Mouse (Mus musculus): ENCODE measurements at regions not wholly inside any gene's neighbourhood (a gene's known extent, or its start where the extent isn't known, plus 50 kb on each side); places are given as distances from the start of the nearest gene placed in this dataset.

GRCm38 (mm10) chr6:50713297-50713696 lies 59.1 kb upstream of the Npvf start:
- no peak for DNase-seq (ENCODE audit: low spot score)

- no peak for DNase-seq (ENCODE audit: low spot score)
Observed at GRCm38 (mm10) chr6:50718631-50719030, 64.4 kb upstream of the Npvf start.

GRCm38 (mm10) chr6:50720346-50720745 lies 66.1 kb upstream of the Npvf start:
- DNase-seq (ENCODE audit: low spot score) = no peak

GRCm38 (mm10) chr6:50725640-50726039 lies 71.4 kb upstream of the Npvf start:
- no peak for DNase-seq (ENCODE audit: low spot score)

GRCm38 (mm10) chr6:50726166-50726591 lies 71.9 kb upstream of the Npvf start:
- no peak for DNase-seq (ENCODE audit: low spot score)

GRCm38 (mm10) chr6:50730744-50731718 lies 76.8 kb upstream of the Npvf start:
- DNase-seq (ENCODE audit: low spot score) = no peak

GRCm38 (mm10) chr6:50734701-50735100 lies 80.5 kb upstream of the Npvf start:
- no peak for DNase-seq (ENCODE audit: low spot score)

- no peak for DNase-seq (ENCODE audit: low spot score)
Observed at GRCm38 (mm10) chr6:50735825-50736224, 81.6 kb upstream of the Npvf start.

GRCm38 (mm10) chr6:50742009-50742408 lies 87.8 kb upstream of the Npvf start:
- DNase-seq (ENCODE audit: low spot score) = no peak

GRCm38 (mm10) chr6:50744462-50745166 lies 90.4 kb upstream of the Npvf start:
- DNase-seq (ENCODE audit: low spot score) = no peak

- no peak for DNase-seq (ENCODE audit: low spot score)
Observed at GRCm38 (mm10) chr6:50753151-50753550, 98.9 kb upstream of the Npvf start.

- DNase-seq (ENCODE audit: low spot score) = no peak
Observed at GRCm38 (mm10) chr6:50754786-50755185, 100.5 kb upstream of the Npvf start.

GRCm38 (mm10) chr6:50760367-50760766 lies 106.1 kb upstream of the Npvf start:
- DNase-seq (ENCODE audit: low spot score) = no peak

- no peak for DNase-seq (ENCODE audit: low spot score)
Observed at GRCm38 (mm10) chr6:50763121-50763520, 108.9 kb upstream of the Npvf start.

GRCm38 (mm10) chr6:50766442-50766915 lies 112.2 kb upstream of the Npvf start:
- DNase-seq (ENCODE audit: low spot score) = no peak

- DNase-seq (ENCODE audit: low spot score) = no peak
Observed at GRCm38 (mm10) chr6:50767126-50767525, 112.9 kb upstream of the Npvf start.

GRCm38 (mm10) chr6:50767827-50768226 lies 113.6 kb upstream of the Npvf start:
- no peak for DNase-seq (ENCODE audit: low spot score)

GRCm38 (mm10) chr6:50769101-50769500 lies 114.9 kb upstream of the Npvf start:
- DNase-seq (ENCODE audit: low spot score) = no peak

GRCm38 (mm10) chr6:50770481-50770880 lies 116.2 kb upstream of the Npvf start:
- no peak for DNase-seq (ENCODE audit: low spot score)

- no peak for DNase-seq (ENCODE audit: low spot score)
Observed at GRCm38 (mm10) chr6:50775637-50776036, 121.4 kb upstream of the Npvf start.

- DNase-seq (ENCODE audit: low spot score) = no peak
Observed at GRCm38 (mm10) chr6:50776236-50776832, 122.1 kb upstream of the Npvf start.

GRCm38 (mm10) chr6:50776931-50777495 lies 122.8 kb upstream of the Npvf start:
- no peak for DNase-seq (ENCODE audit: low spot score)
